Mouse (Mus musculus) stomach, embryonic 14.5 days (tissue): ENCODE measurements around the gene Tmem246. TPM values are rescaled to one million over a fixed set of nuclear protein-coding genes. Genes with fewer than 3 reads are reported as not detected.

Experiments used
- ATAC-seq: fragments of 200-750 bp; cut with Nextera tagmentation; 2 replicates; pipeline ENCODE4 v1.8.0; 2017; ENCODE audit warnings: low read depth, moderate TSS enrichment; ENCODE audit not compliant: insufficient number of reproducible peaks, insufficient read depth, low FRiP score
- H3K27ac ChIP-seq: fragments of 300-500 bp; sonication (generic); 2 replicates; pipeline ENCODE4 v1.5.1; 2014; ENCODE audit warnings: mild to moderate bottlenecking, low read length, moderate library complexity, mixed read lengths
- H3K27me3 ChIP-seq: fragments of 300-500 bp; sonication (generic); 2 replicates; pipeline ENCODE4 v1.6.1; 2014; ENCODE audit warnings: low read length, control low read depth, mixed read lengths; ENCODE audit not compliant: control insufficient read depth, insufficient read depth
- H3K36me3 ChIP-seq: fragments of 300-500 bp; sonication (generic); 2 replicates; pipeline ENCODE4 v1.6.1; 2014; ENCODE audit warnings: mild to moderate bottlenecking, control low read depth, low read length, moderate library complexity, mixed read lengths; ENCODE audit not compliant: control insufficient read depth, insufficient read depth
- H3K4me1 ChIP-seq: fragments of 300-500 bp; sonication (generic); 2 replicates; pipeline ENCODE4 v1.6.1; 2014; ENCODE audit warnings: low read length, control low read depth, mixed read lengths; ENCODE audit not compliant: control insufficient read depth, insufficient read depth
- H3K4me2 ChIP-seq: fragments of 300-500 bp; sonication (generic); replicated peaks from 2 replicates; pipeline ENCODE4 v1.6.1; 2014; ENCODE audit warnings: low read depth, low read length, control low read depth
- H3K4me3 ChIP-seq: fragments of 300-500 bp; sonication (generic); 2 replicates; pipeline ENCODE4 v1.5.1; 2014; ENCODE audit warnings: low read depth, low read length, control low read depth
- H3K9ac ChIP-seq: fragments of 300-500 bp; sonication (generic); replicated peaks from 2 replicates; pipeline ENCODE4 v1.6.1; 2014; ENCODE audit warnings: low read depth, mild to moderate bottlenecking, control low read depth, low read length, moderate library complexity, mixed read lengths
- H3K9me3 ChIP-seq: fragments of 300-500 bp; sonication (generic); 2 replicates; pipeline ENCODE4 v1.6.1; 2016; ENCODE audit warnings: low read depth, low read length, control low read depth; ENCODE audit not compliant: control insufficient read depth
- WGBS: fragments of 180-500 bp; shearing (Covaris S2); extraction: QIAGEN DNeasy Blood & Tissue Kit; methylation state at CpG from one replicate; pipeline ENCODE4 v1.1.7; 2014; 5-methylcytosine and 5-hydroxymethylcytosine counted together
- polyA plus RNA-seq: library from polyadenylated mRNA; unstranded; fragments of >200 nt; fragmentation: Nextera tagmentation; extraction: Ambion mirVana; gene quantifications from 2 replicates; pipeline ENCODE4 v1.2.1, GENCODE M21; 2014

The Tmem246 gene
- polyA plus RNA-seq, 1 experiment from 2014 or later = 30.1 TPM

- H3K9me3 ChIP-seq = no peaks in the 10 kb centered on the region
- H3K36me3 ChIP-seq = peaks cover 4% of the 10 kb centered on the region
- no peak overlapping the region for H3K4me2 ChIP-seq
- 68% methylated on average over 2 of the region's 2 CpGs for WGBS
- H3K4me1 ChIP-seq = no peaks in the 10 kb centered on the region
- ATAC-seq = no peak
- no peak overlapping the region for H3K27ac ChIP-seq
- H3K27me3 ChIP-seq = no peaks in the 10 kb centered on the region
- no peak overlapping the region for H3K4me3 ChIP-seq
- H3K9ac ChIP-seq = no peak overlapping the region
Observed at GRCm38 (mm10) chr4:49590152-49590551, 7.5 kb downstream of the Tmem246 start.

- 88% methylated on average over 10 of the region's 10 CpGs for WGBS
- H3K27ac ChIP-seq = no peak overlapping the region
- ATAC-seq = no peak
- no peak overlapping the region for H3K9ac ChIP-seq
- no peak overlapping the region for H3K4me3 ChIP-seq
- H3K36me3 ChIP-seq = peaks cover 4% of the 10 kb centered on the region
- peaks cover 13% of the 10 kb centered on the region; the same call in 1 of the 2 replicates for H3K4me1 ChIP-seq
- H3K27me3 ChIP-seq = no peaks in the 10 kb centered on the region
- no peak overlapping the region for H3K4me2 ChIP-seq
- no peaks in the 10 kb centered on the region for H3K9me3 ChIP-seq
Observed at GRCm38 (mm10) chr4:49586811-49587210, 10.9 kb downstream of the Tmem246 start.

- Histone ChIP-seq H3K4me3 (no peak overlapping the region), H3K4me1 (peaks cover 13% of the 10 kb centered on the region; the same call in 1 of the 2 replicates), H3K36me3 (peaks cover 4% of the 10 kb centered on the region), H3K27ac (no peak overlapping the region), H3K27me3 (no peaks in the 10 kb centered on the region), H3K9ac (no peak overlapping the region), H3K4me2 (no peak overlapping the region), H3K9me3 (no peaks in the 10 kb centered on the region)
- no peak for ATAC-seq
- 74% methylated on average over 7 of the region's 7 CpGs for WGBS
Observed at GRCm38 (mm10) chr4:49585524-49586101, 12.1 kb downstream of the Tmem246 start.

DNA sequence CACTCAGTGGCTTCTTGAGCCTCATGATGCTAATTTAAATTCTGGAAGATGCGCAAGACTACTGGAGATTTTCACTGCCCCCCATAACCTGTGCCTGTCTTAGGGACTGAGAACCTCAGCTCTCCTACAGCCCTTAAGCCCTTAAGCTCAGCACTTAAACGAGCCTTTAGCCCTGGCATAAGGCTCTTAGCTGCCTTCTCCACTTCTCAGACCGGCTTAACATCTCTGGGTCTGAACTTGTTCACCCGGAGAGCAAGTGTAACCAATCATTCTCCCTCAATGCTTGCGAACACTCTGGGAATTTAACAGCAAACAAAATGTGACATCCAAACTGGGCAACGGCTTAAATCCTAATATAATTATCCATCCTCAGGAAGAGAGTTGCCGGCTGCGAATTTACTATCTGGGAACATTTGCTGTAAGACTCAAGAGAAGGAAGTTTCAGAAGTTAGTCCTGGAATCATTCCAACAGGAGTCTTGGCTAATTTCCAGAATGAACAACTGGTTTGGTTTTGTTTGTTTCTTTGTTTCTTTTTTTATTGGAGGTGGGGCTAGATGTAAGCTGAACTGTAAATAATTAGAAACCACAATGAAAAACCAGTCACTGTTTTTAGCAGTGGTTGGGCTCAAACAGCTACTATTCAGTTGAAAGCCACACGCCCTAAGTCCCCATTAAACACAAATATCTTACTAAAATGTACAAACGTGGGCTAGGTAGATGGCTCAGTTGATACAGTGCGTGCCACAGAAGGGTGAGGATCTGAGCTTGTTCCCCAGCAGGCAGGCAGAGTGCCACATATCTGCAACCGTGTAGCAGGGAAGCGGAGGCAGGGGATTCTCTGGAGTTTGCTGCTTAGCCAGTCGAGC is 13.5 kb downstream of the Tmem246 start:
- Histone ChIP-seq H3K4me1 (peaks cover 13% of the 10 kb centered on the region; the same call in 1 of the 2 replicates), H3K36me3 (peaks cover 4% of the 10 kb centered on the region), H3K27me3 (no peaks in the 10 kb centered on the region), H3K4me3 (no peak overlapping the region), H3K9ac (no peak overlapping the region), H3K4me2 (no peak overlapping the region), H3K9me3 (no peaks in the 10 kb centered on the region), H3K27ac (peak overlapping the region; percentile 68)
- peak; percentile 49 for ATAC-seq
- WGBS = 31% methylated on average over 14 of the region's 14 CpGs

DNA sequence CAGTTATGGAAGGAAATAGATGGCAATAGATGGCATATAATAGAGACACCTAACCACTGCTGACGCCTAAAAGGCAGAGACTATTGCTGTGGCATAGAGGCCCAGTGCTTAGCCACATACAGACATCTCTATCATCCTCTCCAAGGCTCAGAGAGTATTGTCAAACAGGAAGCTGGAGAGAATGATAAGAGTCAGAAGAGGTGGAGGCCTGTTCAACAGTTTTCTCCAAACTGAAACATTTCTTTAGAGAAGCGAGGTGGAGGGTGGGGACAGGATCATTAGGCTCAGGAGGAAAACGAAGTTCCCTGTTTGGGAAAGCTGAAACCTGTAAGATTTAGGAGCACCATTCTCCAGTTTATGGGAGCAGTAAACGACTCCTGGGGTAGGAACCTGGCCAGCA is 16.4 kb downstream of the Tmem246 start:
- Histone ChIP-seq H3K4me3 (no peak overlapping the region), H3K27ac (no peak overlapping the region), H3K36me3 (peaks cover 4% of the 10 kb centered on the region; the same call in 1 of the 2 replicates), H3K9ac (no peak overlapping the region), H3K4me1 (peaks cover 13% of the 10 kb centered on the region; the same call in 1 of the 2 replicates), H3K9me3 (no peaks in the 10 kb centered on the region), H3K27me3 (no peaks in the 10 kb centered on the region), H3K4me2 (no peak overlapping the region)
- WGBS = 70% methylated on average over 4 of the region's 4 CpGs
- no peak for ATAC-seq

- Histone ChIP-seq H3K27me3 (no peaks in the 10 kb centered on the region), H3K36me3 (no peaks in the 10 kb centered on the region), H3K9me3 (no peaks in the 10 kb centered on the region), H3K4me1 (no peaks in the 10 kb centered on the region), H3K9ac (no peak overlapping the region), H3K4me2 (no peak overlapping the region), H3K27ac (no peak overlapping the region), H3K4me3 (no peak overlapping the region)
- no peak for ATAC-seq
- 82% methylated on average over 4 of the region's 4 CpGs for whole genome bisulfite sequencing
Observed at GRCm38 (mm10) chr4:49572194-49572593, 25.5 kb downstream of the Tmem246 start.

DNA sequence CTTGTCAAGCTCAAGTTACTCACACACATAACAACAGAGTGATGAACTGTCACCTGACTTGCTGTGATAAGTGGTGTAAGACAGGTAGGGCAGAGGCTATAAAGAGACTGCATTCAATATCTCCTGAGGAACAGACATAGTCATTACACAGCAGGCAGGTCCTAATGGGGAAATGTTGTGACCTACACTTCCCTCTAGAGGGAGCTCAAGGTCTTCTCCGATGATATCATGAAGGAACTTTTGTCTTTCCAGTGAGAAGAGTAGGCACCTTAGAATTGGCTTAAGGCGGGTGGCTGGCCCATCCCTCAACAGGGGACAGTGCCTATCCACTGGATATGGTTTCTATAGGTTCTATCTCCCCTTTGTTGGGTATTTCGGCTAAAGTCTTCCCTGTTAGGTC is 30.1 kb downstream of the Tmem246 start:
- Histone ChIP-seq H3K27me3 (no peaks in the 10 kb centered on the region), H3K4me2 (no peak overlapping the region), H3K9me3 (no peaks in the 10 kb centered on the region), H3K27ac (no peak overlapping the region), H3K9ac (no peak overlapping the region), H3K4me1 (no peaks in the 10 kb centered on the region), H3K4me3 (no peak overlapping the region), H3K36me3 (no peaks in the 10 kb centered on the region)
- ATAC-seq = peak; percentile 63; the same call in 1 of the 2 replicates
- WGBS = 17% methylated on average over 3 of the region's 3 CpGs

DNA sequence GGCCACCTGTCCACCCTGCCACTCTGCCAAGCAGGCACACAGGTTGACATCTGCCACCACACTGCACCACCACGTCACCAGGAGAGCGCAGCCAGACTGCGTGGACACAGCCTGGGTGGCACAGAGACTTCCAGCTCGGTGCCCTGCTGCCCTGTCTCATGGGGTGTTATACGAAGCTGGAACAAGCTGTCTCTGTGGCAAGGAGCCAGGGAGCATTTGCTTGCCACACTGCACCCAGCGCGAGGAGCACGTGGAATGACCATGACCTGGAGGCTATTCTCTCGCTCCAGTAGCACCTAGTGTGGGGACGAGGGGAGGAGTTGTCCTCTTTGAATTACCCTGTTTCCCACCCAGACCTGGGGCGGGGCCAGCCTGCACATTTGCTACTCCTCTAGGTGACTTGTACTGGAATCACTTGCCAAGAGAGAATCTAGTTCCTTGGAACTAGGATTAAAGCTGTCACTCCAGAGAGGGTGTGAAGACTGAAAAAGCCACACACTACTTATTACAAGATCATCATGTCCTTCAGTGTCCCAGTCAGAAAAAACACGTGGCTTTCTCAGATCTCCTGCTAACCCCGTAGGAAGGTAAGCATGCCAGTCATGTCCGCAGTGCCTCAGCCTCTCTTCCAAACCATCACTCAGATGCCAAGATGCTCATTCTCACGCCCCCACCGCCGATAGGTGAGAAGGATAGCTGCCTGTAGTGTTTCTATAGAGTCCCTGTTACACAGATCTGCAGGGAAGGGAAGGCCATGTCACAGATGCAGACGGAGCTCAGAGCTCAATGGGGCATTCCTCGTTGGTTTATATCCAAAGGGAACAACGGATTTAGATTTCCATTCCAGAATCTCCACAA is 37.5 kb downstream of the Tmem246 start:
- Histone ChIP-seq H3K27me3 (no peaks in the 10 kb centered on the region), H3K4me1 (no peaks in the 10 kb centered on the region), H3K4me2 (no peak overlapping the region), H3K4me3 (no peak overlapping the region), H3K9me3 (no peaks in the 10 kb centered on the region), H3K27ac (no peak overlapping the region), H3K36me3 (no peaks in the 10 kb centered on the region), H3K9ac (no peak overlapping the region)
- WGBS = 70% methylated on average over 20 of the region's 20 CpGs
- no peak for ATAC-seq
